Mouse (Mus musculus) macrophage (primary cell): ENCODE measurements around the gene Dpm3. TPM values are rescaled to one million over a fixed set of nuclear protein-coding genes. Genes with fewer than 3 reads are reported as not detected.

Source experiments
- H3K27ac ChIP-seq: fragments of 350-480 bp; formaldehyde crosslinking; 2 replicates; pipeline ENCODE4 v1.9.0; 2021
- H3K36me3 ChIP-seq: fragments of 350-480 bp; formaldehyde crosslinking; 2 replicates; pipeline ENCODE4 v1.9.0; 2021; ENCODE audit errors: inconsistent target
- H3K4me3 ChIP-seq: fragments of 350-480 bp; formaldehyde crosslinking; 2 replicates; pipeline ENCODE4 v1.9.0; 2021; ENCODE audit errors: inconsistent target
- H3K79me2 ChIP-seq: fragments of 350-480 bp; formaldehyde crosslinking; 2 replicates; pipeline ENCODE4 v1.9.0; 2021; ENCODE audit errors: inconsistent target
- WGBS: methylation state at CpG from one replicate; pipeline ENCODE4 v1.1.7; 2026; ENCODE audit warnings: inconsistent platforms; ENCODE audit not compliant: missing documents; 5-methylcytosine and 5-hydroxymethylcytosine counted together
- polyA plus RNA-seq: library from polyadenylated mRNA; stranded (reverse); fragments of 250-400 nt; gene quantifications from 3 replicates; pipeline ENCODE4 v1.2.4, GENCODE M21; 2018; ENCODE audit warnings: inconsistent platforms

The Dpm3 gene
- polyA plus RNA-seq, 1 experiment from 2014 or later: 23.7 TPM

DNA sequence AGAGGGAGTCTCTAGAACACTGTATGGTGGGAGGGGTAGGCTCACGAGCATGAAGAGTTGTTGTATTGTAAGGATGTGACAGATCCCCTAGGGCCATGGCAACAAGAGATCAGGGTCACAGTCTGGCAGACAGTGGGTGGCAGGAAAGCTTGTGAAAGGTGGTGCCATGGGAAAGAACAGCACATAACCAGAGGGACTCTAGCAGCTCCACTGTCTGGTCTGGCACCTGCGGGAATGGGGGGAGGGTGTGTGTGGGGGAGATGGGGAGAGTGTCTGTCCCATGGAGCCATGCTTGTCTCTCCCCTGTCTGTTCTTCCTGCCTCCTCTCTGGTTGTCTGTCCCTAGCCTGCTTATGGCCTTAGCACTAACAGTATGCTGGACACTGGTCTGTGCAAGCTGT is 26.4 kb downstream of the Dpm3 start:
- H3K4me3 ChIP-seq: no peak overlapping the region
- H3K36me3 ChIP-seq: no peaks in the 10 kb centered on the region
- 38% methylated on average over 2 of the region's 2 CpGs for WGBS
- H3K79me2 ChIP-seq: no peaks in the 10 kb centered on the region
- H3K27ac ChIP-seq: peak overlapping the region; percentile 42

- WGBS: 56% methylated on average over 5 of the region's 5 CpGs
- Histone ChIP-seq H3K79me2 (no peaks in the 10 kb centered on the region), H3K27ac (no peak overlapping the region), H3K36me3 (no peaks in the 10 kb centered on the region), H3K4me3 (no peak overlapping the region)
Measured at GRCm38 (mm10) chr3:89287286-89287685, 28.1 kb downstream of the Dpm3 start.

GRCm38 (mm10) chr3:89288503-89288928 is 29.4 kb downstream of the Dpm3 start:
- Histone ChIP-seq H3K4me3 (no peak overlapping the region), H3K27ac (no peak overlapping the region), H3K36me3 (no peaks in the 10 kb centered on the region), H3K79me2 (no peaks in the 10 kb centered on the region)
- 76% methylated on average over 7 of the region's 7 CpGs for WGBS

DNA sequence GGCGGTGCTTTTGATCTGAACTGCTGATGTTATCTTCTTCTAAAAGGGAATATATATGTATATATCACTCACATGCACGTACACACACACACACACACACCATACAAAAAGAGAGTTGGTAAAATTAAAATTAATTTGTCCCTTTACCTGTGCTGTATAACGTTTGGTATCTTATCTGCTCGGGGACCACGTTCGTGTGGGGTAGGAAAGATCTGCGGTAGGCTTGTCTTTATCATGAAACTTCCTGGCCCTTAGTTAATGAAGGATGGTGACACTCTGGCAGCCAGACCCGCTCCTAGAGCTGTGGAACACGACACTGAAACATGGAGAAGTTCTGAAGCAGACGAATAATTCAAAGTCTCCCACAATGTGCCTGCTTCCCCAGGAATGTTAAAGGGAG is 32.7 kb downstream of the Dpm3 start:
- H3K36me3 ChIP-seq: no peaks in the 10 kb centered on the region
- WGBS: 60% methylated on average over 9 of the region's 10 CpGs

GRCm38 (mm10) chr3:89292303-89292702 is 33.1 kb downstream of the Dpm3 start:
- WGBS: 75% methylated on average over 5 of the region's 5 CpGs
- H3K36me3 ChIP-seq: no peaks in the 10 kb centered on the region
- H3K4me3 ChIP-seq: no peak overlapping the region
- no peak overlapping the region for H3K27ac ChIP-seq
- H3K79me2 ChIP-seq: no peaks in the 10 kb centered on the region

More for the DNA sequence above, 32.7 kb downstream of the Dpm3 start:
- H3K4me3 ChIP-seq: no peak overlapping the region
- no peak overlapping the region for H3K27ac ChIP-seq
- H3K79me2 ChIP-seq: no peaks in the 10 kb centered on the region

- Histone ChIP-seq H3K4me3 (no peak overlapping the region), H3K27ac (no peak overlapping the region), H3K79me2 (no peaks in the 10 kb centered on the region), H3K36me3 (no peaks in the 10 kb centered on the region)
- 96% methylated on average over 11 of the region's 11 CpGs for WGBS
Measured at GRCm38 (mm10) chr3:89293247-89293918, 34.2 kb downstream of the Dpm3 start.

GRCm38 (mm10) chr3:89294195-89294594 is 35.0 kb downstream of the Dpm3 start:
- Histone ChIP-seq H3K36me3 (no peaks in the 10 kb centered on the region), H3K79me2 (no peaks in the 10 kb centered on the region), H3K27ac (no peak overlapping the region), H3K4me3 (no peak overlapping the region)
- 89% methylated on average over 5 of the region's 5 CpGs for WGBS

DNA sequence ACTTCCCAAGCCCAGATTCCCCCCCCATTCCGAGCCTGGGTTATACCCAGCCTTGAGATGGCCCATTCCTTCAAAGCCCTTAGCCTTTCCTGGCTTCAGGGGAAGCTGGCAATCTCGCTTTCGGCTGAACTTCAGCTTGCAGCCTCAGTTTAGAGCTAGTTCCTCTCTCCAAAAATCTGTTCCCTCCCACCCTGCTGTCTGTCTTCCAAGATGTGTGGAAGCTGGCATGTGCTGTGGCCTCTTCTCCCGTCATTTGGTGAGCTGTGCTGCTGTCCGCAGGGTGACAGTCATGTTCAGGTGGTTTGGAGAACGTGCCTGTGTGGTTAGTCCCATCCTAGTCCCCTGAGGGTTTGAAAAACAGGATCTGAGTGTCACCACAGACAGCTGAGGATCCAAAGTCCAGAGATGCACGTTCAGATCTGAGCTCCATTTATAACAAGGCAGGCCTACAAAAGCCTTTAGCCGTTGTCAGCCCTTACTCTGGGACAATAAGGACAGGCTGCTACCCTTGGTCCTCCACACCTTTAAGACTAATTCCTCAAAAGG is 36.6 kb downstream of the Dpm3 start:
- Histone ChIP-seq H3K27ac (0 out of 2 replicates have a peak overlapping the region, but pooled peaks have one; percentile 10), H3K79me2 (no peaks in the 10 kb centered on the region), H3K36me3 (no peaks in the 10 kb centered on the region), H3K4me3 (no peak overlapping the region)
- WGBS: 62% methylated on average over 8 of the region's 8 CpGs

DNA sequence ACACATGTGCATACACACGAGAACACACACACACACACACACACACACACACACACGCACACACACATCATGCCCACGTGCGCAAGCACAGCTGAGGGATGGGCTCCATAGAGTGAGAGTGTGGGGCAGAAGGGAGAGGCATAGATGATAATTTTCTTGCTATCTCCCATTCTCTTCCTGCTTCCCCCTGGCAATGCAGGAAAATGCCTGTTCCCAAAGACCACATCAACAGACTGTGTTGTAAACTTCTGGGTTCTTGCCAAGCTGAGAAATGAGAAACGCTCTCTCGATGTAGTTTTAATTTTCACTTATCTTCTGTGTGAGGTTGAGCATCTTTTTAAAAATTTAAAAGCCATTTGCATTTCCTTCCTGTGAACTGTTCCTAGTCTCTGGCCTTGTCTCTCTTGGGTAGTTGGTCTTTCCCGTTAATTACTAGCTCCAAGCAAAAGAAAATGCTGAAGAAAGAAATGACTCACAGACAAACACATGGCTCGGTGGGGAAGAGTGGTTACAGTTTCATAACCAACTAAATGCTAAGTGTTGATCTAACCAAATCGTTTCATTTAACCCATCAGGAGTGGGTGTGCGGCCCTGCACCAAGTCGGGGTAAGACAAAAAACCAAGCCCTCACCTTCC is 37.7 kb downstream of the Dpm3 start:
- Histone ChIP-seq H3K4me3 (no peak overlapping the region), H3K27ac (no peak overlapping the region), H3K36me3 (no peaks in the 10 kb centered on the region), H3K79me2 (no peaks in the 10 kb centered on the region)
- WGBS: 77% methylated on average over 11 of the region's 11 CpGs

DNA sequence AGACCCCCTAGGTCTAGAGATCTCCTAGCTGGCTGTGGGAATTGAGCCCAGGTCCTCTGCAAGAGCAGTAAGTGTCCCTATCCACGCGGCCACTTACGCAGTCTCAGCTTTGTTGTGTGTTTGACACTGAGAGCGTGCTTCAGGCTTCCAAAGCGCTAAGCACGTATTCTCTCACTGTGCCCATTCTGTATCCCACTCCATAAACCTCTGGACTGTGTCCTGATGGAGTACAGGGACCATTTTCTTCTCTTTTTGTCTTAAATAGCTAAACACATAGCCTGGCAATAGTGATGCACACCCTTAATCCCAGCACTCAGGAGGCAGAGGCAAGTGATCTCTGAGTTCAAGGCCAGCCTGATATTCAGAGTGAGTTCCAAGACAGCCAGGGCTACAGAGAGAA is 39.8 kb downstream of the Dpm3 start:
- WGBS: 94% methylated on average over 6 of the region's 6 CpGs
- H3K4me3 ChIP-seq: no peak overlapping the region
- no peak overlapping the region for H3K27ac ChIP-seq
- no peaks in the 10 kb centered on the region for H3K79me2 ChIP-seq
- no peaks in the 10 kb centered on the region for H3K36me3 ChIP-seq

- 4% methylated on average over 14 of the region's 14 CpGs for WGBS
- H3K27ac ChIP-seq: no peak overlapping the region
- peak overlapping the region; percentile 3; the same call in 1 of the 2 replicates for H3K4me3 ChIP-seq
- no peaks in the 10 kb centered on the region for H3K79me2 ChIP-seq
- H3K36me3 ChIP-seq: no peaks in the 10 kb centered on the region
Measured at GRCm38 (mm10) chr3:89299499-89299898, 40.3 kb downstream of the Dpm3 start.

GRCm38 (mm10) chr3:89300071-89300470 is 40.9 kb downstream of the Dpm3 start:
- WGBS: 57% methylated on average over 1 of the region's 1 CpGs
- Histone ChIP-seq H3K36me3 (no peaks in the 10 kb centered on the region), H3K27ac (no peak overlapping the region), H3K4me3 (no peak overlapping the region), H3K79me2 (no peaks in the 10 kb centered on the region)

GRCm38 (mm10) chr3:89300514-89300913 is 41.4 kb downstream of the Dpm3 start:
- H3K79me2 ChIP-seq: no peaks in the 10 kb centered on the region
- H3K36me3 ChIP-seq: no peaks in the 10 kb centered on the region
- no peak overlapping the region for H3K4me3 ChIP-seq
- 79% methylated on average over 2 of the region's 2 CpGs for WGBS
- no peak overlapping the region for H3K27ac ChIP-seq

DNA sequence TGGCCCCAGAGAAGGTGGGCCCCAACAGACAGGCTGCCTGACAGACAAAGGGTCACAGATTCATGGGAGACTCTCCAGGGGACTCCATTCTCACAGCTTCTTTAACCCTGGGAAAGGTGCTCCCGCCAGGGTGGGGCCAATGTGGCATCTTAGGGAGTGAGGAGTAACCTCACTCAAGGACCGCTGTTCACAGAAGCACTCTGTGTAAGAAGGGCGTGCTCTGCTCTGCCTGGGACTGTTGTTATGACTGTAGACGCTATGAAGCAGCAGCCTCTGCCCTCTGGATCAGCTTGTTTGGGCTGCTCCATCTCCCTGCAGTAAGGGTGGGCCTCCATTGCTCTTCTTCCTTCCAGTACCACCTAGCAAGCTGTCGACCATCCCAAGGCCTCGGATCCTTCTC is 45.3 kb downstream of the Dpm3 start:
- H3K4me3 ChIP-seq: no peak overlapping the region
- H3K79me2 ChIP-seq: no peaks in the 10 kb centered on the region
- H3K36me3 ChIP-seq: no peaks in the 10 kb centered on the region
- 96% methylated on average over 6 of the region's 6 CpGs for whole genome bisulfite sequencing
- H3K27ac ChIP-seq: no peak overlapping the region

- no peaks in the 10 kb centered on the region for H3K79me2 ChIP-seq
- no peaks in the 10 kb centered on the region for H3K36me3 ChIP-seq
- WGBS: 92% methylated on average over 4 of the region's 4 CpGs
- H3K27ac ChIP-seq: no peak overlapping the region
- no peak overlapping the region for H3K4me3 ChIP-seq
Measured at GRCm38 (mm10) chr3:89305105-89305504, 45.9 kb downstream of the Dpm3 start.
